Mouse (Mus musculus) embryonic fibroblast, embryonic 13.5 days (primary cell): Measurements from ENCODE around the gene Cpxm1.

Experiments
- CTCF ChIP-seq: IDR thresholded peaks from 2 replicates; pipeline ENCODE4 v1.5.1; 2011; ENCODE audit warnings: mild to moderate bottlenecking, control low read depth, low read length, moderate library complexity, borderline replicate concordance; ENCODE audit not compliant: insufficient read depth
- POLR2A ChIP-seq: IDR thresholded peaks from 2 replicates; pipeline ENCODE4 v1.6.1; 2011; ENCODE audit warnings: low read depth, mild to moderate bottlenecking, control low read depth, low read length, moderate library complexity

GRCm38 (mm10) chr2:130423397-130424125 lies 26.2 kb upstream of the Cpxm1 start:
- TF ChIP-seq CTCF: no peak
- TF ChIP-seq POLR2A: no peak; the same call in 1 of the 2 replicates
